Mouse (Mus musculus) v-Abl transformed pro-B cells (cell line): ENCODE data around the gene Trp53i11.

Source experiments
- in situ Hi-C, 2 experiments: fragments of 400-800 bp; cut with MboI; formaldehyde crosslinking; loops; one replicate each; pipeline ENCODE4 v1.15.1; 2025; ENCODE audit not compliant: unreplicated experiment in 2 of 2

The Trp53i11 gene

DNA sequence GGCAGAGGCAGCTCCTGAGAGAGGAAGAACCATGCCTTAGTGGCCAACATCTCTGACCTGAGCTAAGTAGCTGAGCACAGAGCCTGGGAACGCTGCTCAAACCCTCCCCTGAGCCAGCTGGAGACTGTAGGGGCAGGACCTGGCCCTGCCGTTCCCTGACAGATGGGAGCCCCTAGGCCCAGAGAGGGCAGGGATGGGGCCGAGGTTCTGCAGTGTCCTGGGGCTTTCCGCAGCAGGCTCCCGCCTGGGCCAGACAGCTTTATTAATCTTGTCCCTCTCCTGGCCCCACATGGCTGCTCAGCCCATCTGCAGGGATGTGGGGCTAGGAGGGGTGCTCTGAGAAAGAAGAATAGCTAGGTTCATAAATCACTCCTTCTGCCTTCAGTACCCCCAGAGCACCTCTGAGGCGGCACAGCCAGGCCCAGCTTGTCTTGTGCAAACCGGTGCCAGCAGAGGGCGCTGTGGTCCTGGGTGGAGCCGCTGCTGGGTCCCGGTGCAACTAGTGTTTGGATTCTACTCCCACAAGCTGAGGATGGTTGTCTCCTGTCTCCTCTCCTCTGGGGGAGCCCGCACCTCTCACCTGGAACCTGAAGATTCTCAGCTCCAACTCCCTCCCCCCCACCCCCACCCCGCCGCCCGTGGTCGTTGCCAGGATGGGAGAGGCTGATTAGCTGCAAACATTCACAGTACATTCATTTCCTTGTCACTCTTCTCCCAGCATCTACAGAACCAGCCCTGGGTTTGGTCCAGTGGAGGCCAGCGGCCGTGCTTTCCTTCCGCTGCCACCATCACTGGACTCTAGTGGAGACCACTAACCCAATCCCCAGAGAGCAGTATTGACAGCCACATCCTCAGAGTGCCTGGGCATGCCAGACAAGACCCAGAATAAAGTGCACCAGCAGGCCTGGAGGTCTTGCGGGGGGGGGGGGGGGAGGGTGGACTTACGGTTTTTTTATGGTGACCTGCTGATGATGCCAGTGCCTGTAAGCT, 39.6 kb downstream of the Trp53i11 start:
- in situ Hi-C loops: loop anchor here in 1 of 2 experiments (5.0 kb wide), 2 partner anchors 175 to 250 kb away; no protein-coding TSS in a partner anchor

DNA sequence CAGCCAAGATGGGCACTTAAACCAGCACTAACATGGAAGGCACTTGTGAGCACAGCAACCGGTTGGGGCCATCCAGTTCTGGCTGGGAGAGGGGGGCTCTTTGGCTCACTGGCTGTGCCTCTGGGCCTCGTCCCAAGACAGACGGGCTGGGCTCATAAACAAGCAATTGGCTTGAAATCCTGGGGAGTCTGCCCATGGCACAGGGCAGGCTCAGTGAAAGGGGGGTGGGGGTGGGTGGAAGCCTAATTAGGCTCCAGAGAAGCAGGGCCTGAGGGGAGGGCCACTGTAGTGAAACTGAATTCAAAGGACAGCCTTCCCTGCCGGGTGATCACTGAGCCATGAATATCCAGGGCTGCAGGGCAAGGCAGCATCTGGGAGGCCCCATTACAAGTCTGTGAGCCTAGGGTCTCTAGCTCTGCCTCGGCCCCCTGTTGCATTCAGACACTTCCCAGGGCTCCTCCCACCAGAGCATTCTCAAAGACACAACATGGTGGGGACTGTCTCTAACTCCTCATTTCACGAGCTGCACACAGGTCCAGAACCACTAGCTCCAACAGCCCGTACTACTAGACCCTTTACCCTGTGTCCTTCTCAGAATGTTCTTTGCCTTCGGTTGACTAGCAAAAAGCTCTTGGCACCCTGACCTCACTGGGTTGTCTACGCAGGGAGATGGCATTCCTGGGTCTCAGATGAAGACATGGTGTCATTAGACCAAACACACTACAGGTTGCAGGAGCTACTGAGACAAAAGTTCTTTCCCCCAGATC, 40.5 kb downstream of the Trp53i11 start:
- in situ Hi-C loops: loop anchor here in 1 of 2 experiments (5.0 kb wide), 2 partner anchors 174 to 249 kb away; no protein-coding TSS in a partner anchor

- in situ Hi-C loops: loop anchor here in 1 of 2 experiments (5.0 kb wide), 2 partner anchors 174 to 249 kb away; no protein-coding TSS in a partner anchor
Measured at GRCm38 (mm10) chr2:93228480-93228824, 41.1 kb downstream of the Trp53i11 start.

DNA sequence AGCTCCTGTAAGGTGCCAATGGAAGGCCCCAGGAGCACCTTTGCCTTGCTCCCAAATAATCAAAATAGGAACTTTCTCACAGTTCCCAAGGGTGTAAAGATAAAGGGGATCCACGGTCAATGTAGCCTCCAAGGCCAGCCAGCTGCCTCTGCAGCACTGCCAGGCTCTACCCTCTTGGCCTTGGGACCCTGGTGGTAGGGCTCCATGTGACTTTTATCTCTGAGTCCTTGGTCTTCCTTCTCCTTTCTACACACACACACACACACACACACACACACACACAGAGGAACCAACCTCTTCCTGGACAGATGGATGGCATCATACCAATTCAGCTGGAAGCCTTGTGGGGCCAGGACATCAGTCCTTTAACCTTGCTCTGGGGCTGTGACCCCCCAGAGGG, 44.8 kb downstream of the Trp53i11 start:
- in situ Hi-C loops: loop anchor here in 1 of 2 experiments (10.0 kb wide), 1 partner anchor 423 kb away; no protein-coding TSS in a partner anchor

GRCm38 (mm10) chr2:93237055-93237454, 49.7 kb downstream of the Trp53i11 start:
- in situ Hi-C loops: loop anchor here in 1 of 2 experiments (10.0 kb wide), 1 partner anchor 418 kb away; no protein-coding TSS in a partner anchor

GRCm38 (mm10) chr2:93238864-93239263, 51.5 kb downstream of the Trp53i11 start:
- in situ Hi-C loops: loop anchor here in 1 of 2 experiments (10.0 kb wide), 1 partner anchor 416 kb away; no protein-coding TSS in a partner anchor

GRCm38 (mm10) chr2:93242166-93242565, 54.8 kb downstream of the Trp53i11 start:
- in situ Hi-C loops: no loop called here

GRCm38 (mm10) chr2:93243439-93244089, 56.2 kb downstream of the Trp53i11 start:
- in situ Hi-C loops: no loop called here

DNA sequence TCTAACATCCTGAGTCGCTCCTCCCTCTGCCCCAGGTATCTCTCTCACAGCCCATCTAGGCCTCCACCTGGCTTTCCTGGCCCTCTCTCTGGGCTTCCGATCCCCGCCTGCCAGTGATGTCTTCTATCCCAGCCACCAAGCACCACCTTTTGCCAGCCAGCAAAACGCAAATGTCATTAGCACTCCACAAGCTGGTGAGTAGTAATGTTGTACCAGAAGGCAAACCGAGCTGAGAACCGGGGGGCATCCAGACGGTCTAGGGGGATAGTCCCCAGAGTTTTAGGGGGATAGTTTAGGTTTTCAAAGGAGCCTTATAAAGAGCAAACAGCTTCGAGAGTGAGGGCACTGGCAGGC, 56.7 kb downstream of the Trp53i11 start:
- in situ Hi-C loops: no loop called here

- in situ Hi-C loops: no loop called here
Measured at GRCm38 (mm10) chr2:93249058-93249457, 61.7 kb downstream of the Trp53i11 start.

- in situ Hi-C loops: no loop called here
Measured at GRCm38 (mm10) chr2:93250611-93251010, 63.3 kb downstream of the Trp53i11 start.
